Comparison of ENCODE assay signal across 8 mouse cellular contexts in genomic region chr9:80067221-80068027, GRCm38 (mm10). TPM values are rescaled to one million over a fixed set of nuclear protein-coding genes. Genes with fewer than 3 reads are reported as not detected.
DNase-seq lines count a peak whose midpoint lies in the region; ATAC-seq and TF ChIP-seq lines count a peak whose summit lies in the region.

No protein-coding gene starts in this region.

- TF ChIP-seq CTCF in ES-Bruce4 (IDR thresholded peaks at IDR 0.05; ENCODE audit: low read depth, low read length): no peak
- TF ChIP-seq CTCF in lung, adult 2 months (IDR thresholded peaks at IDR 0.05; ENCODE audit: insufficient read depth, low read length): no peak

- ATAC-seq in forebrain, embryonic 15.5 days (replicated peaks): peak; percentile 87
- ATAC-seq in neural tube, embryonic 14.5 days (ENCODE audit: low read depth): peak; percentile 85

- peak overlapping the region; percentile 16; the same call in 1 of the 2 replicates for H3K27ac ChIP-seq in ES-Bruce4 (ENCODE audit: insufficient read depth, low read length)
- H3K27ac ChIP-seq in forebrain, embryonic 15.5 days (replicated peaks): peak overlapping the region; percentile 100
- H3K27ac ChIP-seq in neural tube, embryonic 14.5 days (ENCODE audit: low read depth, low read length): peak overlapping the region; percentile 100

- H3K4me2 ChIP-seq in forebrain, embryonic 15.5 days (replicated peaks): peak overlapping the region; percentile 43
- peak overlapping the region; percentile 62 for H3K4me2 ChIP-seq in neural tube, embryonic 14.5 days (ENCODE audit: low read depth, low read length)

- TF ChIP-seq EP300 in ES-Bruce4 (IDR thresholded peaks at IDR 0.05; ENCODE audit: insufficient read depth, low read depth, low read length): no peak

- no peak for TF ChIP-seq POLR2A in ES-Bruce4 (IDR thresholded peaks at IDR 0.05; ENCODE audit: insufficient read depth, low read length)
- TF ChIP-seq POLR2A in lung, adult 2 months (IDR thresholded peaks at IDR 0.05; ENCODE audit: borderline replicate concordance, extremely low read depth, low read depth, low read length): no peak

- peak; percentile 66 for DNase-seq in cerebellum, adult 11-12 months
- DNase-seq in heart, postnatal 25 days (ENCODE audit: low spot score): peak; percentile 42
- peak; percentile 55 to 76 for DNase-seq in layer of hippocampus, adult 18-20 months (ENCODE audit: low spot score in 2 of 2)
- DNase-seq in lung, adult 2 months: peak; percentile 84
- peak; percentile 18 for DNase-seq in telencephalon, adult 2 months (ENCODE audit: low read depth, low spot score)

- no peaks in the 10 kb centered on the region for H3K36me3 ChIP-seq in ES-Bruce4 (ENCODE audit: control insufficient read depth, insufficient read depth, low read length, poor library complexity, severe bottlenecking)
- H3K36me3 ChIP-seq in forebrain, embryonic 15.5 days: no peaks in the 10 kb centered on the region
- no peaks in the 10 kb centered on the region for H3K36me3 ChIP-seq in neural tube, embryonic 14.5 days (ENCODE audit: control insufficient read depth, insufficient read depth, low read length)

- intact Hi-C loops in heart, postnatal 25 days (cut with DNase I): loop anchor here (5.0 kb wide), 1 partner anchor 95 kb away; no protein-coding TSS in a partner anchor

- under 1% methylated on average over 85 of the region's 93 CpGs for WGBS in forebrain, embryonic 15.5 days
- under 1% methylated on average over 80 of the region's 93 CpGs for WGBS in lung, adult 2 months
- WGBS in neural tube, embryonic 14.5 days: under 1% methylated on average over 52 of the region's 93 CpGs

- peak overlapping the region; percentile 98 for H3K9ac ChIP-seq in ES-Bruce4 (ENCODE audit: low read depth, poor library complexity, severe bottlenecking)
- H3K9ac ChIP-seq in forebrain, embryonic 15.5 days (replicated peaks): peak overlapping the region; percentile 99
- H3K9ac ChIP-seq in neural tube, embryonic 14.5 days (replicated peaks; ENCODE audit: low read depth, low read length): peak overlapping the region; percentile 100

- H3K27me3 ChIP-seq in ES-Bruce4 (ENCODE audit: control insufficient read depth, insufficient read depth, low read length, poor library complexity, severe bottlenecking): no peaks in the 10 kb centered on the region
- no peaks in the 10 kb centered on the region for H3K27me3 ChIP-seq in forebrain, embryonic 15.5 days
- no peaks in the 10 kb centered on the region for H3K27me3 ChIP-seq in neural tube, embryonic 14.5 days (ENCODE audit: control insufficient read depth, insufficient read depth, low read length)

- H3K4me1 ChIP-seq in ES-Bruce4 (ENCODE audit: control insufficient read depth, insufficient read depth, low read length): no peaks in the 10 kb centered on the region
- peaks cover 21% of the 10 kb centered on the region for H3K4me1 ChIP-seq in forebrain, embryonic 15.5 days
- peaks cover 7% of the 10 kb centered on the region for H3K4me1 ChIP-seq in lung, adult 2 months (ENCODE audit: control insufficient read depth, insufficient read depth, low read length)
- H3K4me1 ChIP-seq in neural tube, embryonic 14.5 days (ENCODE audit: control insufficient read depth, insufficient read depth, low read length): peaks cover 15% of the 10 kb centered on the region

- peak overlapping the region; percentile 68 for H3K4me3 ChIP-seq in ES-Bruce4 (ENCODE audit: low read depth, low read length)
- peak overlapping the region; percentile 84 for H3K4me3 ChIP-seq in forebrain, embryonic 15.5 days
- H3K4me3 ChIP-seq in lung, adult 2 months (replicated peaks; ENCODE audit: extremely low read depth, low read depth, low read length): peak overlapping the region; percentile 75
- peak overlapping the region; percentile 90 for H3K4me3 ChIP-seq in neural tube, embryonic 14.5 days (ENCODE audit: low read depth, low read length)

- H3K9me3 ChIP-seq in ES-Bruce4 (replicated peaks; ENCODE audit: control insufficient read depth, insufficient read depth, low read length, poor library complexity, severe bottlenecking): peaks cover 27% of the 10 kb centered on the region
- H3K9me3 ChIP-seq in forebrain, embryonic 15.5 days: no peaks in the 10 kb centered on the region
- H3K9me3 ChIP-seq in neural tube, embryonic 14.5 days (ENCODE audit: control insufficient read depth, low read length): no peaks in the 10 kb centered on the region

RNA-seq across cellular contexts. Expression of gene Senp6, which starts 0.7 kb away (rescaled TPM):
- 117 and 128 TPM in 2 replicates for polyA plus RNA-seq in ES-Bruce4 (2011; ENCODE audit: insufficient read depth, insufficient read length, low read depth, missing spikeins)
- 56.3 and 59.8 TPM in 2 replicates for polyA plus RNA-seq in forebrain, embryonic 15.5 days (2015; fragmentation: Nextera tagmentation; extraction: Ambion mirVana)
- 10 to 100 TPM; 64.3 to 65.3 TPM for total RNA-seq in heart, postnatal 25 days (2021)
- total RNA-seq in layer of hippocampus, adult 18-20 months (2021): 100 to 1,000 TPM; 101 to 104 TPM
- 23.7 and 25.3 TPM in 2 replicates for polyA plus RNA-seq in lung, adult 2 months (2012; rRNA removed)
- polyA plus RNA-seq in neural tube, embryonic 14.5 days (2014; fragmentation: Nextera tagmentation; extraction: Ambion mirVana): 65.3 and 70.6 TPM in 2 replicates

RNA-seq across cellular contexts. Expression of gene Filip1, which starts 54.8 kb away (rescaled TPM):
- not detected in 2 replicates for polyA plus RNA-seq in ES-Bruce4 (2011; ENCODE audit: insufficient read depth, insufficient read length, low read depth, missing spikeins)
- 3.1 and 3.2 TPM in 2 replicates for polyA plus RNA-seq in forebrain, embryonic 15.5 days (2015; fragmentation: Nextera tagmentation; extraction: Ambion mirVana)
- 100 to 1,000 TPM; 122 to 129 TPM for total RNA-seq in heart, postnatal 25 days (2021)
- total RNA-seq in layer of hippocampus, adult 18-20 months (2021): 10 to 100 TPM; 10.6 to 13.1 TPM
- 4.8 and 9.4 TPM in 2 replicates for polyA plus RNA-seq in lung, adult 2 months (2012; rRNA removed)
- 1.5 and 1.6 TPM in 2 replicates for polyA plus RNA-seq in neural tube, embryonic 14.5 days (2014; fragmentation: Nextera tagmentation; extraction: Ambion mirVana)

Comparison
In these comparisons a context has a peak if more than half of its experiments do, and no peak if none do; other contexts are left out.
1. Peak in every context shown above with its lines: DNase-seq, ATAC-seq, H3K4me3 ChIP-seq and H3K27ac ChIP-seq.
2. H3K27ac ChIP-seq: peak in every context shown above with its lines; median percentile 100 in forebrain, embryonic 15.5 days; 100 in neural tube, embryonic 14.5 days; 16 in ES-Bruce4.
3. DNase-seq: peak in every context shown above with its lines; median percentile 84 in lung, adult 2 months; 66 in cerebellum, adult 11-12 months; 66 in layer of hippocampus, adult 18-20 months; 42 in heart, postnatal 25 days; 18 in telencephalon, adult 2 months.